Mouse (Mus musculus) embryonic facial prominence, embryonic 11.5 days (tissue): Measurements from ENCODE around the gene Rbfox1. TPM values are rescaled to one million over a fixed set of nuclear protein-coding genes. Genes with fewer than 3 reads are reported as not detected.

Source experiments
- ATAC-seq: fragments of 200-750 bp; cut with Nextera tagmentation; replicated peaks from 2 replicates; pipeline ENCODE4 v1.8.0; 2017; ENCODE audit warnings: low read depth; ENCODE audit not compliant: insufficient number of reproducible peaks, low FRiP score, low TSS enrichment
- DNase-seq: peaks from one replicate; pipeline ENCODE4 v3.0.0-alpha.2; 2015; ENCODE audit warnings: low spot score
- H3K27ac ChIP-seq: fragments of 300-500 bp; sonication (generic); replicated peaks from 2 replicates; pipeline ENCODE4 v1.5.1; 2014; ENCODE audit warnings: mild to moderate bottlenecking, low read depth, low read length, control low read depth
- H3K27me3 ChIP-seq: fragments of 300-500 bp; sonication (generic); 2 replicates; pipeline ENCODE4 v1.6.1; 2014; ENCODE audit warnings: mild to moderate bottlenecking, low read length, moderate library complexity, mixed read lengths; ENCODE audit not compliant: control insufficient read depth, insufficient read depth
- H3K36me3 ChIP-seq: fragments of 300-500 bp; sonication (generic); replicated peaks from 2 replicates; pipeline ENCODE4 v1.6.1; 2014; ENCODE audit warnings: low read depth, mild to moderate bottlenecking, low read length, moderate library complexity, mixed read lengths; ENCODE audit not compliant: control insufficient read depth, insufficient read depth
- H3K4me1 ChIP-seq: fragments of 300-500 bp; sonication (generic); 2 replicates; pipeline ENCODE4 v1.6.1; 2014; ENCODE audit warnings: low read length, mixed read lengths; ENCODE audit not compliant: control insufficient read depth, insufficient read depth
- H3K4me2 ChIP-seq: fragments of 300-500 bp; sonication (generic); 2 replicates; pipeline ENCODE4 v1.6.1; 2014; ENCODE audit warnings: low read depth, mild to moderate bottlenecking, control low read depth, low read length, moderate library complexity
- H3K4me3 ChIP-seq: fragments of 300-500 bp; sonication (generic); 2 replicates; pipeline ENCODE4 v1.5.1; 2014; ENCODE audit warnings: low read depth, low read length, control low read depth
- H3K9ac ChIP-seq: fragments of 300-500 bp; sonication (generic); replicated peaks from 2 replicates; pipeline ENCODE4 v1.6.1; 2014; ENCODE audit warnings: mild to moderate bottlenecking, control low read depth, low read length
- H3K9me3 ChIP-seq: fragments of 300-500 bp; sonication (generic); replicated peaks from 2 replicates; pipeline ENCODE4 v1.6.1; 2016; ENCODE audit warnings: mild to moderate bottlenecking, low read length, inconsistent platforms, mixed read lengths; ENCODE audit not compliant: control insufficient read depth
- WGBS: fragments of 180-500 bp; shearing (Covaris S2); extraction: QIAGEN DNeasy Blood & Tissue Kit; methylation state at CpG from one replicate; pipeline ENCODE4 v1.1.7; 2014; 5-methylcytosine and 5-hydroxymethylcytosine counted together
- polyA plus RNA-seq: library from polyadenylated mRNA; unstranded; fragments of >200 nt; fragmentation: Nextera tagmentation; extraction: Ambion mirVana; gene quantifications from 2 replicates; pipeline ENCODE4 v1.2.1, GENCODE M21; 2014

Gene Rbfox1
- 2.6 and 4.2 TPM in 2 replicates for polyA plus RNA-seq

- Histone ChIP-seq H3K27me3 (peaks cover 25% of the 10 kb centered on the region), H3K4me2 (peak within 1 kb of the TSS; percentile 50), H3K9ac (no peak within 1 kb of the TSS), H3K9me3 (no peaks in the 10 kb centered on the region), H3K4me1 (no peaks in the 10 kb centered on the region), H3K27ac (no peak within 1 kb of the TSS), H3K36me3 (no peaks in the 10 kb centered on the region), H3K4me3 (peak within 1 kb of the TSS; percentile 13)
- DNase-seq (no peak), ATAC-seq (0 out of 2 replicates have a peak, but pooled peaks have one; percentile 23)
- WGBS: under 1% methylated on average over 66 of the region's 69 CpGs
Measured at GRCm38 (mm10) chr16:5884746-5885689, at the start of gene Rbfox1. Gene Rbfox1 (plus strand): TSS chr16:5885355.

GRCm38 (mm10) chr16:5836744-5837143 lies 48.4 kb upstream of the Rbfox1 start:
- ATAC-seq (no peak), DNase-seq (no peak)
- no peaks in the 10 kb centered on the region for H3K4me1 ChIP-seq
- H3K36me3 ChIP-seq: no peaks in the 10 kb centered on the region
- no peak overlapping the region for H3K4me3 ChIP-seq
- H3K9me3 ChIP-seq: no peaks in the 10 kb centered on the region
- no peak overlapping the region for H3K27ac ChIP-seq
- H3K27me3 ChIP-seq: no peaks in the 10 kb centered on the region
- no peak overlapping the region for H3K9ac ChIP-seq
- no peak overlapping the region for H3K4me2 ChIP-seq
- WGBS: 92% methylated on average over 2 of the region's 2 CpGs

GRCm38 (mm10) chr16:5841167-5841566 lies 44.0 kb upstream of the Rbfox1 start:
- DNase-seq: no peak
- H3K4me3 ChIP-seq: no peak overlapping the region
- 77% methylated on average over 5 of the region's 5 CpGs for WGBS
- no peaks in the 10 kb centered on the region for H3K27me3 ChIP-seq
- H3K9ac ChIP-seq: no peak overlapping the region
- H3K4me1 ChIP-seq: no peaks in the 10 kb centered on the region
- H3K27ac ChIP-seq: no peak overlapping the region
- no peak for ATAC-seq
- no peak overlapping the region for H3K4me2 ChIP-seq
- H3K9me3 ChIP-seq: no peaks in the 10 kb centered on the region
- no peaks in the 10 kb centered on the region for H3K36me3 ChIP-seq

- WGBS: 56% methylated on average over 11 of the region's 11 CpGs
- H3K27me3 ChIP-seq: no peaks in the 10 kb centered on the region
- H3K36me3 ChIP-seq: no peaks in the 10 kb centered on the region
- H3K4me2 ChIP-seq: no peak overlapping the region
- H3K4me1 ChIP-seq: no peaks in the 10 kb centered on the region
- H3K4me3 ChIP-seq: no peak overlapping the region
- ATAC-seq (no peak; the same call in 1 of the 2 replicates), DNase-seq (peak; percentile 61)
- H3K9ac ChIP-seq: no peak overlapping the region
- no peak overlapping the region for H3K27ac ChIP-seq
- no peaks in the 10 kb centered on the region for H3K9me3 ChIP-seq
Measured at GRCm38 (mm10) chr16:5845645-5846044, 39.5 kb upstream of the Rbfox1 start.

- Histone ChIP-seq H3K4me2 (no peak overlapping the region), H3K9me3 (no peaks in the 10 kb centered on the region), H3K4me3 (no peak overlapping the region), H3K27me3 (no peaks in the 10 kb centered on the region), H3K27ac (no peak overlapping the region), H3K9ac (no peak overlapping the region), H3K36me3 (no peaks in the 10 kb centered on the region), H3K4me1 (no peaks in the 10 kb centered on the region)
- DNase-seq (peak; percentile 3), ATAC-seq (0 out of 2 replicates have a peak, but pooled peaks have one; percentile 65)
- WGBS: 61% methylated on average over 2 of the region's 2 CpGs
Measured at GRCm38 (mm10) chr16:5853055-5853454, 32.1 kb upstream of the Rbfox1 start.

- WGBS: 89% methylated on average over 4 of the region's 4 CpGs
- Histone ChIP-seq H3K36me3 (no peaks in the 10 kb centered on the region), H3K4me2 (no peak overlapping the region)
Measured at GRCm38 (mm10) chr16:5864350-5864749, 20.8 kb upstream of the Rbfox1 start.

GRCm38 (mm10) chr16:5866966-5867365 lies 18.2 kb upstream of the Rbfox1 start:
- ATAC-seq (no peak), DNase-seq (no peak)
- no peaks in the 10 kb centered on the region for H3K4me1 ChIP-seq
- no peak overlapping the region for H3K27ac ChIP-seq
- H3K9me3 ChIP-seq: no peaks in the 10 kb centered on the region
- 84% methylated on average over 1 of the region's 1 CpGs for whole genome bisulfite sequencing
- H3K36me3 ChIP-seq: no peaks in the 10 kb centered on the region
- H3K27me3 ChIP-seq: no peaks in the 10 kb centered on the region
- no peak overlapping the region for H3K9ac ChIP-seq
- no peak overlapping the region for H3K4me3 ChIP-seq
- no peak overlapping the region for H3K4me2 ChIP-seq

More at GRCm38 (mm10) chr16:5864350-5864749, 20.8 kb upstream of the Rbfox1 start:
- ATAC-seq (no peak), DNase-seq (no peak)
- H3K9ac ChIP-seq: no peak overlapping the region
- no peaks in the 10 kb centered on the region for H3K9me3 ChIP-seq
- H3K27me3 ChIP-seq: no peaks in the 10 kb centered on the region
- no peak overlapping the region for H3K27ac ChIP-seq
- H3K4me3 ChIP-seq: no peak overlapping the region
- no peaks in the 10 kb centered on the region for H3K4me1 ChIP-seq

- 74% methylated on average over 3 of the region's 3 CpGs for WGBS
- ATAC-seq (no peak), DNase-seq (no peak)
- Histone ChIP-seq H3K4me2 (no peak overlapping the region), H3K27ac (no peak overlapping the region), H3K4me3 (no peak overlapping the region), H3K4me1 (no peaks in the 10 kb centered on the region), H3K27me3 (no peaks in the 10 kb centered on the region), H3K36me3 (no peaks in the 10 kb centered on the region), H3K9me3 (no peaks in the 10 kb centered on the region), H3K9ac (no peak overlapping the region)
Measured at GRCm38 (mm10) chr16:5870391-5870790, 14.8 kb upstream of the Rbfox1 start.
